Mouse (Mus musculus): Measurements from ENCODE around the gene Ddx59.

Ddx59 gene

GRCm38 (mm10) chr1:136414798-136415755, at the start of gene Ddx59:
Gene Ddx59, plus strand, starts transcription at chr1:136415271.
- peak; percentile 98 to 99 for DNase-seq

GRCm38 (mm10) chr1:136365986-136366385, 49.1 kb upstream of the Ddx59 start:
- DNase-seq, result no peak

GRCm38 (mm10) chr1:136379261-136379660, 35.8 kb upstream of the Ddx59 start:
- DNase-seq, result no peak

GRCm38 (mm10) chr1:136380161-136380560, 34.9 kb upstream of the Ddx59 start:
- DNase-seq, result no peak

GRCm38 (mm10) chr1:136380606-136381005, 34.5 kb upstream of the Ddx59 start:
- no peak for DNase-seq

GRCm38 (mm10) chr1:136381169-136381568, 33.9 kb upstream of the Ddx59 start:
- DNase-seq, result no peak

- DNase-seq, result no peak
Measured at GRCm38 (mm10) chr1:136381583-136381982, 33.5 kb upstream of the Ddx59 start.

- no peak for DNase-seq
Measured at GRCm38 (mm10) chr1:136386914-136387313, 28.2 kb upstream of the Ddx59 start.

- no peak for DNase-seq
Measured at GRCm38 (mm10) chr1:136394506-136394905, 20.6 kb upstream of the Ddx59 start.

- DNase-seq, result no peak
Measured at GRCm38 (mm10) chr1:136395073-136395472, 20.0 kb upstream of the Ddx59 start.

GRCm38 (mm10) chr1:136401281-136401680, 13.8 kb upstream of the Ddx59 start:
- no peak for DNase-seq

- no peak for DNase-seq
Measured at GRCm38 (mm10) chr1:136409631-136410030, 5.4 kb upstream of the Ddx59 start.

GRCm38 (mm10) chr1:136415756-136416126, 670 bp downstream of the Ddx59 start:
- DNase-seq, result no peak

GRCm38 (mm10) chr1:136418393-136418792, 3.3 kb downstream of the Ddx59 start:
- no peak for DNase-seq

GRCm38 (mm10) chr1:136427166-136427969, 12.3 kb downstream of the Ddx59 start:
- no peak for DNase-seq

GRCm38 (mm10) chr1:136428981-136429380, 13.9 kb downstream of the Ddx59 start:
- DNase-seq, result no peak

- no peak for DNase-seq
Measured at GRCm38 (mm10) chr1:136430126-136430818, 15.2 kb downstream of the Ddx59 start.

GRCm38 (mm10) chr1:136440741-136441140, 25.7 kb downstream of the Ddx59 start:
- no peak for DNase-seq

GRCm38 (mm10) chr1:136442809-136443208, 27.7 kb downstream of the Ddx59 start:
- DNase-seq, result no peak

- no peak for DNase-seq
Measured at GRCm38 (mm10) chr1:136444555-136445255, 29.6 kb downstream of the Ddx59 start.

- DNase-seq, result no peak
Measured at GRCm38 (mm10) chr1:136446933-136447332, 31.9 kb downstream of the Ddx59 start.

- DNase-seq, result no peak
Measured at GRCm38 (mm10) chr1:136447338-136447737, 32.3 kb downstream of the Ddx59 start.

Measured in kidney, adult 8-10 months (tissue).